Mouse (Mus musculus): Measurements from ENCODE around the gene Olfr12. TPM values are rescaled to one million over a fixed set of nuclear protein-coding genes. Genes with fewer than 3 reads are reported as not detected.

The Olfr12 gene
- polyA plus RNA-seq, 1 experiment from 2014 or later, result 0.18 TPM

DNA sequence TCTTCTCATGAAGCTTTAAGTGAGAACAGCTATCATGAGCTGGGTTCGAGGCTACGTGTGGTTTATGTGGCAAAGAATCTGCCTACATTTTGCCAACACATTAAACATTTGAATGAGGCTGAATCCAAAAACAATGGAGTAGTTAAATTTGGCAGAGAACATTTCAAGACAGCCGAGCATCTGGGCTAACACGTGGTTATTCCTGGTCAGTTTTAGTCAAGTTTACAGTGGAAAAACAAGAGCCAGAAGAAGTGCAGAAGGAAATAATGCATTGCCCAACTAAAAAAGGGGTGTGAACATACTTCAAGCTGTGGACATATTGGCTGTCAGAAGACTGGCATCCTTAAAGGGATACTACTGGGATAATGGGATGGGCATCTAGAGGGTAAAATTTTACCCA lies 53.7 kb downstream of the Olfr12 start:
- no peak overlapping the region for H3K27ac ChIP-seq
- 86% methylated on average over 4 of the region's 4 CpGs for WGBS
- peaks cover 3% of the 10 kb centered on the region for H3K27me3 ChIP-seq (ENCODE audit: insufficient read depth, poor library complexity, severe bottlenecking)
- H3K4me1 ChIP-seq (replicated peaks), result no peaks in the 10 kb centered on the region
- no peak overlapping the region for H3K4me3 ChIP-seq
- H3K9me3 ChIP-seq, result peaks cover 4% of the 10 kb centered on the region; the same call in 1 of the 2 replicates
- no peaks in the 10 kb centered on the region for H3K36me3 ChIP-seq
- no peak for DNase-seq (ENCODE audit: low spot score)

Other genes starting within 250 kb of the Olfr12 start
- 291 and 296 TPM in 2 replicates for gene Ndufa10, start 143.9 kb upstream of the Olfr12 start, polyA plus RNA-seq (2016; fragmentation: Nextera tagmentation; extraction: Ambion mirVana)
- gene Olfr1416, start 132.7 kb upstream of the Olfr12 start, polyA plus RNA-seq (2016; fragmentation: Nextera tagmentation; extraction: Ambion mirVana), result not detected in 2 replicates
- gene Olfr1415, start 121.7 kb upstream of the Olfr12 start, polyA plus RNA-seq (2016; fragmentation: Nextera tagmentation; extraction: Ambion mirVana), result not detected in 2 replicates
- not detected in 2 replicates for gene Olfr1414, start 99.1 kb upstream of the Olfr12 start, polyA plus RNA-seq (2016; fragmentation: Nextera tagmentation; extraction: Ambion mirVana)
- not detected in 2 replicates for gene Olfr1413, start 46.5 kb upstream of the Olfr12 start, polyA plus RNA-seq (2016; fragmentation: Nextera tagmentation; extraction: Ambion mirVana)
- not detected in 2 replicates for gene Olfr1412, start 32.0 kb upstream of the Olfr12 start, polyA plus RNA-seq (2016; fragmentation: Nextera tagmentation; extraction: Ambion mirVana)
- gene Olfr1411, start 23.4 kb upstream of the Olfr12 start, polyA plus RNA-seq (2016; fragmentation: Nextera tagmentation; extraction: Ambion mirVana), result not detected in 2 replicates
- gene Olfr1410, start 12.0 kb upstream of the Olfr12 start, polyA plus RNA-seq (2016; fragmentation: Nextera tagmentation; extraction: Ambion mirVana), result not detected in 2 replicates
- 391 and 433 TPM in 2 replicates for gene Cops9, start 24.2 kb downstream of the Olfr12 start, polyA plus RNA-seq (2016; fragmentation: Nextera tagmentation; extraction: Ambion mirVana)
- 0.07 TPM in 1 of 2 replicates, not detected in the other for gene Otos, start 31.1 kb downstream of the Olfr12 start, polyA plus RNA-seq (2016; fragmentation: Nextera tagmentation; extraction: Ambion mirVana)
- 72.1 and 76.0 TPM in 2 replicates for gene Gpc1, start 213.9 kb downstream of the Olfr12 start, polyA plus RNA-seq (2016; fragmentation: Nextera tagmentation; extraction: Ambion mirVana)

Data from hindbrain, embryonic 10.5 days (tissue).